Mouse (Mus musculus) left cerebral cortex, adult 2 months (tissue): ENCODE data around the gene Micu1. TPM values are rescaled to one million over a fixed set of nuclear protein-coding genes. Genes with fewer than 3 reads are reported as not detected.

Experiments used
- DNase-seq, 2 experiments: peaks; one replicate each; pipeline ENCODE4 v3.0.0; 2021 to 2022; ENCODE audit warnings: low spot score in 2 of 2, mixed read lengths in 1 of 2; ENCODE audit errors: extremely low spot score in 1 of 2
- H3K27ac ChIP-seq: fragments of 200-600 bp; 2 replicates; pipeline ENCODE4 v1.8.1; 2022
- H3K4me3 ChIP-seq: fragments of 200-600 bp; 2 replicates; pipeline ENCODE4 v1.8.1; 2022
- CTCF ChIP-seq: fragments of 200-600 bp; IDR thresholded peaks from 2 replicates; pipeline ENCODE4 v1.8.1; 2022; ENCODE audit warnings: antibody characterized with exemption, mild to moderate bottlenecking, moderate library complexity
- intact Hi-C: fragments of 180-260 bp; cut with DNase I; formaldehyde crosslinking; loops from one replicate; pipeline ENCODE4 v1.15.1; 2025
- total RNA-seq, 2 experiments: library from RNA; stranded (reverse); gene quantifications; 2 replicates each; pipeline ENCODE4 v1.2.3; 2021

The Micu1 gene
- total RNA-seq, 2 experiments from 2014 or later: 85.2 to 89.9 TPM

DNA sequence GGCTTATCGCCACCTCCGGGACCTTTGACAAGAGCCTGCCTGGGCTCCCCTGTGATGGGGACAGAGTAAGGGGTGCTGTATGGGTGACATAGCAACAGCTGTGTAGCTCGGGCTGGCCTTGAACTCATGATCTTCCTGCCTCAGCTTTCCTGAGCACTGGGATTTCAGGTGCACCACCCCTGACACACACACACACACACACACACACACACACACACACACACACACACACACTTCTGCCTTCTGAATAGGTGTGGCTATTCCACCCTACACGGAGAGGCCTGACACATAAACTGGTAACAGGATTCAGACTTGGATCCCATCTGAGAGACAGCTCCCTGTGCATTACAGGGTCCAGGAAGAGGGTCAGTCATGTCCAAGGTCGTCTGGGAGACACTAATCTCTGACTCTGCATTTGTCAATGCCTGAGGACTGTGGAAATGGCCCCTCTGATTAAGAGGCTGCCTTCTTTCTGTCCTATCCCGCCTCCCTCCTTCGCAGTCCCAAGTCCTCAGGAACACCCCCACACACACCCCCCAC is 206.6 kb downstream of the Micu1 start:
- intact Hi-C loops: no loop called here
- no peak for DNase-seq
- Histone ChIP-seq H3K27ac (no peak overlapping the region), H3K4me3 (no peak overlapping the region)
- no peak for TF ChIP-seq CTCF

DNA sequence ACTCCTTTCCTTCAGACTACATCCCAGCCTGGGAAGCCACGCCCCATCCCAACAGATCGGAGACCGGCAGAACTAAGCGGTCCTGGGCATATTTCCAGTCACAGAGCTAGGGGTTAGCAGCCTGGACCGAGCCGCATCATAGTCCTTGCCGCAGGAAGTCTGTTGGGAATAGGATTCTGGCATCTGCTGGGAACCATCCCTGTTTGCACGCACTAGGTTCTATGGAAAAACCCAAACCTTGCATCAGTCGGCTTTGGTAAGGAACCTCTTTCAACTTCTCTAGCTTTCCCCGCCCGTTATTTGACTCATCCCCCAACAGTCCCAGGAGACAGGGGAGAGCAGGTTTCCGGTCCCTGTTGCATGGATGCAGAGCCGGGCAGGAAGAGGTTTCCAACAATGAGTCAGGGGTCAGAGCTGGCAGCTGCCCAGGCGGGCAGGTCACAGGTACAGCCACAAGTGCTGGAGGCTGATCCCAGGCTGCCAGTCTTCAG is 207.1 kb downstream of the Micu1 start:
- intact Hi-C loops: no loop called here
- Histone ChIP-seq H3K27ac (no peak overlapping the region), H3K4me3 (no peak overlapping the region)
- DNase-seq: no peak
- no peak for TF ChIP-seq CTCF

DNA sequence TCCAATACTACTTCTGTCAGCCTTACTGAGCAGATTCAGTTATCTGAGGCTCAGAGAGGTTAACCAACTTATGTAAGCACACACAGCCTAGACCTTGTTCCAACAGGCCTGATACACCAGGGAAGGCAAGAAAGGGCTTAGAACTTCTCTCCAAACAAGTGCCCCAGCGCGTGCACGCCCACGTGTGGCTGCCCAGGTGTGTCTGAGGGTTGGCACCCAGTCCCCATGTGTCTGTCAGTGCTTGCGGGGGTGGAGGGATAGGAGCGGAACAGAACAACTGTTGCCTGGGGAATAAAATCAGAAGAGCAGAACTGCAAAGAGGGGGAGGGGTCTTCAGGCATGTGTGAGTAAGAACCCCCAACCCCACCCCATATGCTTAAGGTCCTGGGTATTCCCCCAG is 208.8 kb downstream of the Micu1 start:
- no peak overlapping the region for H3K27ac ChIP-seq
- intact Hi-C loops: no loop called here
- DNase-seq: no peak
- TF ChIP-seq CTCF: no peak
- no peak overlapping the region for H3K4me3 ChIP-seq

DNA sequence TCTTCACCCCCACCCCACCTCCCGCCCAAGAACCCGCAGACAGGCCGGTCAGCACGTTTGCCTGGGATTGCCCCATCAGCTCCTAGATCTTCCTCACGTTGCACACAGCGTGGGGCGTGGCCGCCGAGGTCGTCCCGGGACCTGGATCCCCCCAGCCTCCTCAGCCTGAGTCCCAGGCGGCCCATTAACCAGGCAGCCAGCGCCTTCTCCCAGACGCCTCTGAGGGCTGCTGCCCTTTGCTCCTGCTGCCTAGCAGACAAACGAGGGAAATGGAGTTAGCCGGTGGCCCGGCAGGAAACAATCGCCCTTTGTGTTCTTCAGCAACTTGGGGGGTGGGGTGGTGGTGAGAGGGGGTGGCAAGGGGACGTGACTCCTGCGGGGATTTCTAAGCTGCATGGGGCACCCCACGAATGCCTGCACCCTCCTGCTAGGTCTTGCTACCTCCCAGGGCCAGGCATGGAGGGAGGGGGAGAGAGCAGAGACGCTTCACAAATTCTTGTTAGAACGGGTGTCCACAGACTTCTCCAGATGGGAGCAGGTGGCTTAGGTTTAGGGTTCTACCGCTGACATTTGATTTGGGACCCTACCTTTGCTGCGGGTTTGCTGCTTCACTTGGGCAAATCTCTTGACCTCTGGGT is 209.4 kb downstream of the Micu1 start:
- Histone ChIP-seq H3K27ac (no peak overlapping the region), H3K4me3 (no peak overlapping the region)
- intact Hi-C loops: no loop called here
- TF ChIP-seq CTCF: no peak
- no peak for DNase-seq

Other genes with a start within 250 kb of the Micu1 start
- not detected for gene Gm10322, start 86.4 kb upstream of the Micu1 start, total RNA-seq
- gene Mcu, start 85.8 kb upstream of the Micu1 start, total RNA-seq: 10 to 100 TPM; 33.9 to 37.1 TPM
- 10 to 100 TPM; 50.6 to 52.2 TPM for gene Dnajb12, start 177.1 kb downstream of the Micu1 start, total RNA-seq
- 10 to 100 TPM; 46.9 to 71.1 TPM for gene Ddit4, start 249.4 kb downstream of the Micu1 start, total RNA-seq